ENCODE assay signal across 8 mouse cellular contexts in the genomic region with DNA sequence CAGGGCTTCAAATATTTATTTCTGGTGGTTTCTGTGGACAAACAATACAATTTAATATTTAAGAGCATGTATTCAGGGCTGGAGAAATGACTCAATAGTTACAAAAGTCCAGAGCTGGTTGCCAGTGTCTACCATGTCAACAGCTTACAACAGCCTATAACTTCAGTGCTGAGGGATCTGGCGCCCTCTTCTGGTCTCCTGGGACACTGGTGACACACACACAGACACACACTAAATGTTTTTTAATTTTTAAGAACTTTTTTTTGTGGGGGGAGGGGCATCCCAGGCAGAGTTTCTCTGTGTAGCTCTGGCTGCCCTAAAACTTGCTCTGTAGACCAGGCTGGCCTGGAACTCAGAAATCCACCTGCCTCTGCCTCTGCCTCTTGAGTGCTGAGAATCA. TPM values are rescaled to one million over a fixed set of nuclear protein-coding genes. Genes with fewer than 3 reads are reported as not detected.
A peak's percentile ranks its signal among the peaks of the same experiment; 100 is the strongest.
DNase-seq lines count a peak whose midpoint lies in the region; ATAC-seq and TF ChIP-seq lines count a peak whose summit lies in the region.
"Had no signal": no experiment of that assay in that cellular context is flagged by ENCODE, and none has a peak within 500 bp of the region (broad histone marks: within the 10 kb centered on the region; RNA-seq: fewer than 3 reads in every experiment).

No protein-coding gene starts in this region.

- 0% methylated on average over 1 of the region's 1 CpGs for WGBS in limb, embryonic 11.5 days

- intact Hi-C loops in left cerebral cortex, adult 2 months (cut with DNase I) = no loop called here
- intact Hi-C loops in left cerebral cortex, postnatal 36 days (cut with DNase I) = loop anchor here (5.0 kb wide), 1 partner anchor 93 kb away; no protein-coding TSS in a partner anchor

- H3K27me3 ChIP-seq in E14TG2a.4 (ENCODE audit: insufficient read depth, low read length) = peaks cover 44% of the 10 kb centered on the region
- no peaks in the 10 kb centered on the region for H3K27me3 ChIP-seq in limb, embryonic 11.5 days (ENCODE audit: control insufficient read depth, insufficient read depth, low read length)

- H3K27ac ChIP-seq in left cerebral cortex, adult 2 months = no peak overlapping the region
- no peak overlapping the region for H3K27ac ChIP-seq in limb, embryonic 11.5 days (replicated peaks; ENCODE audit: low read depth, low read length)

- H3K9me3 ChIP-seq in E14TG2a.4 (ENCODE audit: low read length) = no peaks in the 10 kb centered on the region
- H3K9me3 ChIP-seq in limb, embryonic 11.5 days (ENCODE audit: control insufficient read depth, low read length) = no peaks in the 10 kb centered on the region

- H3K4me1 ChIP-seq in E14TG2a.4 (replicated peaks; ENCODE audit: low read depth, low read length) = peaks cover 22% of the 10 kb centered on the region
- H3K4me1 ChIP-seq in limb, embryonic 11.5 days (ENCODE audit: control insufficient read depth, insufficient read depth, low read length) = no peaks in the 10 kb centered on the region

- DNase-seq in left cerebral cortex, adult 2 months (ENCODE audit: extremely low spot score in 1 of 2, low spot score in 2 of 2) = no peak
- DNase-seq in left cerebral cortex, postnatal 36 days (ENCODE audit: low spot score in 2 of 2) = no peak
- DNase-seq in NIH3T3 (ENCODE audit: low read depth) = peak; percentile 81
- peak; percentile 27 for DNase-seq in embryo, embryonic 9.5 days (ENCODE audit: extremely low spot score)
- peak; percentile 60 for DNase-seq in limb, embryonic 11.5 days (ENCODE audit: low spot score)
- peak; percentile 73 for DNase-seq in thymus, postnatal 14 days

- H3K4me3 ChIP-seq in left cerebral cortex, adult 2 months = no peak overlapping the region
- H3K4me3 ChIP-seq in E14TG2a.4 (replicated peaks; ENCODE audit: low read length) = no peak overlapping the region
- no peak overlapping the region for H3K4me3 ChIP-seq in limb, embryonic 11.5 days (ENCODE audit: low read depth, low read length)

- H3K36me3 ChIP-seq in E14TG2a.4 (ENCODE audit: insufficient read depth, low read length) = no peaks in the 10 kb centered on the region
- no peaks in the 10 kb centered on the region for H3K36me3 ChIP-seq in limb, embryonic 11.5 days (ENCODE audit: control insufficient read depth, insufficient read depth, low read length)

- no peak for ATAC-seq in limb, embryonic 11.5 days (ENCODE audit: insufficient number of reproducible peaks, low FRiP score, low TSS enrichment, low read depth)

- peak; percentile 49 for TF ChIP-seq CTCF in left cerebral cortex, adult 2 months (IDR thresholded peaks at IDR 0.05)
- peak; percentile 87 for TF ChIP-seq CTCF in E14TG2a.4 (conservative IDR thresholded peaks at IDR 0.05; ENCODE audit: low read length)

- H3K9ac ChIP-seq in limb, embryonic 11.5 days (ENCODE audit: low read length) = no peak overlapping the region

- no peak overlapping the region for H3K4me2 ChIP-seq in limb, embryonic 11.5 days (ENCODE audit: low read depth, severe bottlenecking)

RNA-seq across cellular contexts. Expression of gene Procr, which starts 4.8 kb away (rescaled TPM):
- 1 to 10 TPM; 1.2 to 1.4 TPM for total RNA-seq in left cerebral cortex, adult 2 months (2021)
- total RNA-seq in left cerebral cortex, postnatal 36 days (2021) = under 1 TPM; 0.82 to 0.86 TPM
- polyA plus RNA-seq in limb, embryonic 11.5 days (2014; fragmentation: Nextera tagmentation; extraction: Ambion mirVana) = 2.7 and 3.6 TPM in 2 replicates

RNA-seq across cellular contexts. Expression of gene Mmp24, which starts 19.4 kb away (rescaled TPM):
- total RNA-seq in left cerebral cortex, adult 2 months (2021) = 10 to 100 TPM; 35.6 to 37.8 TPM
- total RNA-seq in left cerebral cortex, postnatal 36 days (2021) = 10 to 100 TPM; 33.8 to 38.0 TPM
- polyA plus RNA-seq in limb, embryonic 11.5 days (2014; fragmentation: Nextera tagmentation; extraction: Ambion mirVana) = not detected in 2 replicates

RNA-seq across cellular contexts. Expression of gene Gm17581, which starts 20.1 kb away (rescaled TPM):
- total RNA-seq in left cerebral cortex, adult 2 months (2021) = not detected
- not detected for total RNA-seq in left cerebral cortex, postnatal 36 days (2021)
- not detected in 2 replicates for polyA plus RNA-seq in limb, embryonic 11.5 days (2014; fragmentation: Nextera tagmentation; extraction: Ambion mirVana)
- total RNA-seq: gastrocnemius, postnatal 4 days had no signal

RNA-seq across cellular contexts. Expression of gene Edem2, which starts 26.5 kb away (rescaled TPM):
- 10 to 100 TPM; 18.7 to 19.2 TPM for total RNA-seq in left cerebral cortex, adult 2 months (2021)
- total RNA-seq in left cerebral cortex, postnatal 36 days (2021) = 10 to 100 TPM; 19.1 to 19.7 TPM
- polyA plus RNA-seq in limb, embryonic 11.5 days (2014; fragmentation: Nextera tagmentation; extraction: Ambion mirVana) = 21.5 and 24.9 TPM in 2 replicates

Comparison
In these comparisons a context has a peak if more than half of its experiments do, and no peak if none do; other contexts are left out.
1. DNase-seq: peak in NIH3T3 (single experiment), embryo, embryonic 9.5 days (single experiment), limb, embryonic 11.5 days (single experiment) and thymus, postnatal 14 days (single experiment); none in left cerebral cortex, adult 2 months (0 of 2) and left cerebral cortex, postnatal 36 days (0 of 2).